Mouse (Mus musculus): ENCODE results near the gene Mgmt.

DNA sequence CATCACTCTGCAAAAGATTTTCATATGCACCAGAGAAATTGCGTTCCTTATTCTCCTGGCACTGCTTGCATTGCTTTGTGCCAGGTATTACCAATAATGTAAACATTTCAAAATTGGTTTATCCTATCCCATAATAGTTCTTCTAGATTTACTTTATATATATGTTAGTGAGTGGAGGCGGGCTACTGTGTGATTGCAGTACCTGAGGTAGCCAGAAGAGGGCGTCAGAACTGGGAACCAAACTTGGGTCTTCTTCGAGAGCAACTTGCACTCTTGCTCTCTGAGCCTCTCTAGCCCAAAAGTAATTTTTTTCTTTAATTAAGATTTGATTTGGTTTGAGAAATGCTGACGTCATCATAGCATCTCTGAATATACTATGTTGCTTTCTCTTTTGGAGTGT is 159.9 kb downstream of the Mgmt start:
- no peak for TF ChIP-seq POLR2A (IDR thresholded peaks at IDR 0.05; ENCODE audit: borderline replicate concordance, low read depth, low read length)
- TF ChIP-seq CTCF (IDR thresholded peaks at IDR 0.05; ENCODE audit: low read depth, low read length), result peak; percentile 36; the same call in 1 of the 2 replicates

All from bone marrow macrophage, adult 2 months (primary cell).